Mouse (Mus musculus) cerebellum, postnatal 36 days (tissue): Measurements from ENCODE around the gene Cd200.
"Not testable (repeated sequence)": the region's sequence is repeated elsewhere in the genome, so short reads cannot be mapped to it uniquely, and the experiment has no call there.

ENCODE experiments used
- DNase-seq, 2 experiments: peaks; one replicate each; pipeline ENCODE4 v3.0.0; 2021 to 2022; ENCODE audit warnings: mixed read lengths in 2 of 2

Cd200 gene

GRCm38 (mm10) chr16:45408425-45409063, at the start of gene Cd200:
Cd200 (minus strand) TSS chr16:45409053.
- peak; percentile 64 to 66 for DNase-seq

DNA sequence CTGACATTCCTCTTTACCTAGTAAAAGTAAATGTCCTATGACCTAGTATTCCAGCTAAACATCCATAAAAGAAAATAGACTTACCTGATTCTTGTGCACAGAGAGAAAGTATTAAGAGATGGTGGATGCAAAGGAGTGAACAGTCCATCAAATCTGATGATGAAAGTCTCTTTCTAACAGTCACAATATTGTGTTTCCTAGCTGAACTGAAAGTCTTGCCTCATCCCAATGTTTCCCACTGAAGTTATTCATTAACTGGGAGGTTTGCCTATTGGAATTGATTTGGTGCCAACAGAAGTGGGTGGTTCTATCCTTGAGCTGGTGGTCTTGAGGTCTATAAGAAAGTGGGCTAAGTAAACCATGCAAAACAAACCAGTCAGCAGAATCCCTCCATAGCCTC, 45.9 kb upstream of the Cd200 start:
- no peak for DNase-seq

DNA sequence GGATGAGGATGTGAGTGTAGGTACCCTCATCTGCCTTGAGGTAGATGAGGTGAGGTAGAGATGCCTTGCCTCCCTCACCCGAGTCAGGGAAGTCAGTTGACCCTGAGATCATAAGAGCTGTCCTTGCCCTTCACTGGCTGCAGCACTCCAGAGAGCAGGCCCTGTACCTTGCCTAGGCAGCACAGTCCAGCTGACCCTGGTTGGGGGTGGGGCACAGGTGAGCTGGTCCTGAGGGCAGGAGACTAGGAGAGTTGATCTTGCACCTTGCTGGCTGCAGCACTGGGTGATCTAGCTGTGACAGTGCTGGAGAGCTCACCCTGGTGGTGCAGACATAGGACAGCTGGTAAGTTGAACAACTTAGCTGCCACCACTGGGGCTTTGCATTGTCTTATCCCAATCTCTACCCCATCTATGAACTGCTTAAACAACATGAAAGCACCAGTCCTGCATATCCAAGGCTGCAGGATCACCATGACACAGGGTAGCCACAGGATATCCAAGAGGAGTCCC, 28.4 kb upstream of the Cd200 start:
- no peak for DNase-seq

- no peak for DNase-seq
Measured at GRCm38 (mm10) chr16:45435591-45435990, 26.7 kb upstream of the Cd200 start.

DNA sequence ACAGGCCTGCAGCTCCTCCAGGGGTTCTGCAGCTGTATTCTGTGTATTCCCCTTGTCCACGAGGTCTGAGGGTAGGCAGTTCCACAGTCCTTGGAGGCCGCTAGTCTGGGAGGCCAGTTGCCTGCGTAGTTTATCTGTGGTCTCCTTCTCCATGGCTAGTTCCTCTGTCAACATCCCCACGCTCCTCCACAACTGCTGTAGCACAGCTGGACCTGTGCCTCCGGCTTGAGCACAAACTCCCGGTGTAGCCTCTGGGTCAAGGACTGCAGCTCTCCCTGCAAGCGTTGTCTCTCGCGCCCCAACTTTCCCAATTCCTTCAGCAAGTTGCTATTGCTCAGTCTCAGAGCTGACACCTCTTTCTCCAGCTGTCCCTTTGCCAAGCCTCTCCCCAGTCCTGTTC, 18.8 kb upstream of the Cd200 start:
- DNase-seq, result no peak

GRCm38 (mm10) chr16:45413497-45413896, 4.6 kb upstream of the Cd200 start:
- DNase-seq, result no peak

- not testable (repeated sequence) for DNase-seq
Measured at GRCm38 (mm10) chr16:45409064-45409446, 202 bp upstream of the Cd200 start.

GRCm38 (mm10) chr16:45407645-45408400, 1.0 kb downstream of the Cd200 start:
- DNase-seq, result no peak

DNA sequence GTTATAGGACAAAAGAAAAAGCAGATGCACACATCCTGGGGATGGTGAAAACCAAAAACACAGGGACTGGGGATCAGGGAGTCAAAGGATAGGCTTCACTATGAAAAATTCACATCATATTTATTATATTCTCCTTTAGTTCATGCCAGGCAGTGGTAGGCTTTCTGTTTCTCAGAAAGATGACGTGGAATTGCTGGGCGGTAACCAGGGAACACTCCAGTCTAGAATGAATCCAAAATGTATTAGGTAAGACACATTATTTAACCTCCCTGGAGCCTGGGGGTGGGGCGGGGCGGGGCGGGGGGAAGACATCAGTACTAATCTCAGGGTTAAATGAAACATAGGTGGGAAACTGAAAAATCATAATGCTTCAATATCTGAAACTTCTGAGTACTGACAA, 1.8 kb downstream of the Cd200 start:
- DNase-seq, result no peak

DNA sequence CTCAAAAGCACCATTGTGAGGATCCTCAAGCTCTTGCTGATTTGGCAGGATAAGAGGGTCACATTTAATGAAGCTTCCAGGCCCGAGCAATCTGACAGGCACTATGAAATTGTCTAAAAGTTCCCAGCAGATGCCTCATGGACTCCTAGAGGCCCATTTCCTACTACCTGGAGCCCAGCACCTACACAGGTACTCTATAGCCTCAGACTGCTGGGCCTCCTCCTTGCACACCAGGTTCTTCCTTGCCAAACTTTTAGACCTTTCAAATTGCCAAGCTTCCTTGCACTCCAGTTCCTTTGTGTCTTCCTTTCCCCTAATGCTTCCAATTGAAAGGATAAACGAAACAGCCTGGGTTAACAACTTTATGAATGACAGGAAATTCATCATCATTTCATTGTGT, 5.9 kb downstream of the Cd200 start:
- DNase-seq, result no peak

- no peak for DNase-seq
Measured at GRCm38 (mm10) chr16:45402036-45402435, 6.8 kb downstream of the Cd200 start.

DNA sequence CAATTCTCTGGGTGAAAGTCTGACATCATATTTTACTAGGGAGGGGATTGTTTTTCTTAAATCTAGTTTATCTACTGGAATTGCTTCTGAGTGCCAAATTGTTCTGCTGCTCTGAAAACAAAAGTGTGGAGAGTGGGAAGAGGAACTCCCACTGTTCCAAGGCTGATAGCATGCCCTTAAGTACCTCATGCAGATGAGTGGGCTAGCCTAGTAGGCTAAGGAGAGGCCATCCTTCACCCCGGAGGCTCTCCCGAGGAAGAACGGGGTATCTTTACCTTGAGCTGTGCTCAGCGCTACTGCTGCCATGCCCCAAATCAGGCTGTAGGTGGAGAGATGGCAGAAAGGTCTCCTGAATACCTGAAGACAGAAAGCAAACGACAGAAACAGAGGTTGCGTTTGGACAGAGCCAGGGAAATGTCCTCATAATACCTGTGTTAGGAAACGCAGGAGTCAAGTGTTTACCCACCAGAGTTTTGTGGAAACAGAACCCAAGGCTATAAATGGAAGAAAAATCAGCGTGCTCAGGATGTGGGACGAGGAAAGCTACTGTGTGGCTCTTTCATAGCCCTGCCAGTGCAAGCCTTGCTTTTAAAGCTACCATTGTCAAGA, 8.8 kb downstream of the Cd200 start:
- DNase-seq, result no peak

- no peak for DNase-seq
Measured at GRCm38 (mm10) chr16:45399411-45399810, 9.4 kb downstream of the Cd200 start.

- DNase-seq, result peak in 1 of 2 experiments; percentile 17
Measured at GRCm38 (mm10) chr16:45397440-45397839, 11.4 kb downstream of the Cd200 start.

- no peak for DNase-seq
Measured at GRCm38 (mm10) chr16:45392246-45392645, 16.6 kb downstream of the Cd200 start.

- DNase-seq, result no peak
Measured at GRCm38 (mm10) chr16:45391680-45392079, 17.2 kb downstream of the Cd200 start.

DNA sequence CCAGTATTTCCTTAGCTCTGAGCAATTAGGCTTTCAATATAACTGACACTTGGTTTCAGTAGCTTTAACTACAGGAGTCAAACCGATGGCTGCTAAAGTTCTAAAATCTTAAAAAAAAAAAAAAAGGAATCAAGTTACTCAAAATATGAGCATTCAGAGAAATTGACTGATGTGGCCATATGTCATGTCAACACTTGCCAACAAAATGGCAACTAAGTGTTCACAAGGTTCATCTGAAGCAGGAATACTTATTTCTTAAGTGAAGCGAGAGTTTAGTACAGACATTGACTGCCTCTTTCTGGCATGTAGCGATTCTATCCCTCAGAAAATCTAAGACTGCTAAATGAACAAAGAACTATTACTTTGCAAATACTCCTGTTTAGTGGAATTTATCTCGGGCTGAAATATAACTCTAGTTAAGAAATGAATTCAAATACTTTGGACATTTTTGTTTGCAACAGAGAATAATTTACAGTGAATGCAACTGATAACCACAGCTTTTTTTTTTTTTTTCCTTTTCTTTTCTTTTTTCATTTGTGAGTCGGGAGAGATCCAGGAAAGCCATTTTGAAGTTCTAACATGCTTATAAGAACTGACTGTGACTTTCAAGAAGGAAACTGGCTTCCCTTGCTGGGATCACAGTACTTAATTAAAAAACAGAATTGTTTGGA, 18.4 kb downstream of the Cd200 start:
- no peak for DNase-seq

GRCm38 (mm10) chr16:45389833-45390232, 19.0 kb downstream of the Cd200 start:
- DNase-seq, result no peak

GRCm38 (mm10) chr16:45389041-45389440, 19.8 kb downstream of the Cd200 start:
- DNase-seq, result no peak

- no peak for DNase-seq
Measured at GRCm38 (mm10) chr16:45381811-45382210, 27.0 kb downstream of the Cd200 start.

DNA sequence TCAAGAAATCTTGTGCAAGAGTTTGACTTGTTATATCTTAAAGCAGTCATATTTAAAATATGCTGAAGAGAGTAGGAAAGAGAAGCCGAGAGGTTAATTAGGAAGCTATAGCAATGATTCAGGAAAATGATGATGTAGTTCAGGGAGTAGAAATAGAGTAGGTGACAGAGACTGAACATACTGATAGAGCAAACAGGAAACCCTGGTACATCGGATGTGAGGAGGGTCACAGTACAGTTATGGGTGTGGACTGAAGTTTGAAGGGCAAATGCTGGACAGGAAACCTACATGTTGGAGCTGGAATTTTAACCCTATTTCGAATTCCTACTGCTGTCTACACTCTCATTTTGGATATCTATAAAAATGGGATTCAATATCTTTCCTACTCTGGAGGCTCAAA, 29.9 kb downstream of the Cd200 start:
- no peak for DNase-seq

GRCm38 (mm10) chr16:45378147-45378943, 30.5 kb downstream of the Cd200 start:
- DNase-seq, result no peak
